Mouse (Mus musculus): ENCODE results near the gene Lrrc75b. TPM values are rescaled to one million over a fixed set of nuclear protein-coding genes. Genes with fewer than 3 reads are reported as not detected.
"Not testable (repeated sequence)": the region's sequence is repeated elsewhere in the genome, so short reads cannot be mapped to it uniquely, and the experiment has no call there.

The Lrrc75b gene
- polyA plus RNA-seq, 1 experiment from 2014 or later: 0.50 TPM

DNA sequence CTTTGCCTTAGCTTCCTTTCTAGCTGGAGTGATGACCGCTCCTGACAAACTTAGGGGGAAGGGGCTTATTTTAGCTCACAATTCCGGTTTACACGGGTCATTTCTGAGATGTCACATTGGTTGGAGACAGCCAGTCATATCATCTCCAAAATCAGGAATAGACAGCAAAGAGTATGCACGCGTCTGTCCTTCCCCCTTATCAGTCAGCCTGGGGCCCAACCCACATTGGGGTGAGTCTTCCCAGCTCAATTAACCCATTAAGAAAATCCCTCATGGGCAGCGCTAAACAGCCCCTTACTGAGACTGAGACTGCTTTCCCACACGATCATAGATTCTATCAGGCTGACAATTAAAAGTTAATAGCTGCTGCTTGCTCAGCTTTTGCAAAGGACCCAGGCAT lies 45.8 kb downstream of the Lrrc75b start:
- Histone ChIP-seq H3K4me2 (no peak overlapping the region; the same call in 1 of the 2 replicates), H3K27ac (ENCODE audit: low read depth) (no peak overlapping the region), H3K9me3 (ENCODE audit: low read depth, low read length) (no peaks in the 10 kb centered on the region), H3K27me3 (ENCODE audit: insufficient read depth, low read length) (no peaks in the 10 kb centered on the region), H3K4me3 (ENCODE audit: low read depth, low read length) (no peak overlapping the region), H3K9ac (no peak overlapping the region), H3K36me3 (ENCODE audit: insufficient read depth) (peaks cover 30% of the 10 kb centered on the region), H3K4me1 (ENCODE audit: insufficient read depth) (0 out of 2 replicates have a peak, but pooled peaks cover 6% of the 10 kb centered on the region)
- DNase-seq (no peak), ATAC-seq (ENCODE audit: insufficient read depth) (no peak)
- 61% methylated on average over 7 of the region's 7 CpGs for WGBS
- no peak for TF ChIP-seq CTCF (IDR thresholded peaks at IDR 0.05; ENCODE audit: low read depth)

DNA sequence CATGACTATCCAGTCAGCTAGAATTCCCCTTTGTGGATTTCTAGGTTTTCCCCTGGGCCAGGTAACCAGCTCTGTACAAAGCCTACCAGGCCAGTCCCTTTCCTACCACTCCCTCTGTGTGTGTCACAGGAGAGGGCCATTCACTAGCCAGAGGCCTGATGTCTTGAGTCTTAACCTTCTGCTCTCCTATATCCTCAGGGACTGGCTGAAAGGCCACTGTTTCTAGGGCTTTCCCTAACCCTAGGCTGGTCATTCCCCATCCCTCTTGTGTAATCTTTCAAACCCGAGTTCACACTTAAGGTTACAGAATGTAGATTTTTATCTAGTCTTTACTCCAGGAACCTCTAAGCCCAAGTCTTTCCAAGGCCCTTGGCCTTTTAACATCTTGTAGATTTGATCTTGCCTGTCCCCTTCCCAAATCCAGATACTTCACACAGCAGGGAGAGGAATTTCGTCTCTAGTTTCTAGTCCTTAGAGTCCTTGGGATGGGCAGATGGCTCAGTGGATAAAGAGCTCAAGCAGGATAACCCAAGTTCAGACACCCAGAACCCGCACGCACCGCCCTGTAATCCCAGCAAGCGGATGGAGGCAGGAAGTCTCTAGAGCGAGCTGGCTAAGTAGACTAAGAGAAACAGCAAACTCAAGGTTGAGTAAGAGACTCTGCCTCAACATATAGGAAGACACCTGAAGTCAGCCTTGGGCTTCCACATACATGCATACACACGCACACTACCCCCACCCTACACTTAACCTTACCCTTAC lies 46.6 kb downstream of the Lrrc75b start:
- Histone ChIP-seq H3K36me3 (ENCODE audit: insufficient read depth) (peaks cover 35% of the 10 kb centered on the region), H3K9ac (no peak overlapping the region), H3K27me3 (ENCODE audit: insufficient read depth, low read length) (no peaks in the 10 kb centered on the region), H3K9me3 (ENCODE audit: low read depth, low read length) (no peaks in the 10 kb centered on the region), H3K4me1 (ENCODE audit: insufficient read depth) (no peaks in the 10 kb centered on the region), H3K27ac (ENCODE audit: low read depth) (no peak overlapping the region), H3K4me2 (no peak overlapping the region), H3K4me3 (ENCODE audit: low read depth, low read length) (no peak overlapping the region)
- no peak for TF ChIP-seq CTCF (IDR thresholded peaks at IDR 0.05; ENCODE audit: low read depth)
- 88% methylated on average over 8 of the region's 8 CpGs for WGBS
- ATAC-seq (ENCODE audit: insufficient read depth) (no peak), DNase-seq (no peak)

DNA sequence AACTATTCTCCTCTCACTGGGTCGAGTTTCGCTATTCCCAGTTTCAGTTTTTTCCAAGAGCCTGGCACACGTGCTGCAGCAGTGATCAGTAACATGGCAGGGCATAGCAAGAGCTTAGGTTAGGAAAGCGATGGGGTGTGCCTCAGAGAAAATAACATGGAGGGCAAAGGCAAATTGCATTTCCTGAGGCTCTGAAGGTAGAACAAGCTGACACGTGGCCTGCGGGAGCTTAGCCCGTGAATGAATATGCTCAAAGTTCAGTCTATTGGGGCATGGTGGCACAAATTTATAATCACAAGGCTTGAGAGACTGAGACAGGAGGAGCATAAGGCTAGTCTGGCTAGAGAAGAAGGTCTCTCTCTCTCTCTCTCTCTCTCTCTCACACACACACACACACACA lies 47.3 kb downstream of the Lrrc75b start:
- TF ChIP-seq CTCF (IDR thresholded peaks at IDR 0.05; ENCODE audit: low read depth): no peak
- ATAC-seq (ENCODE audit: insufficient read depth) (no peak), DNase-seq (no peak)
- Histone ChIP-seq H3K4me3 (ENCODE audit: low read depth, low read length) (no peak overlapping the region), H3K9me3 (ENCODE audit: low read depth, low read length) (no peaks in the 10 kb centered on the region), H3K4me1 (ENCODE audit: insufficient read depth) (no peaks in the 10 kb centered on the region), H3K4me2 (no peak overlapping the region), H3K36me3 (ENCODE audit: insufficient read depth) (peaks cover 42% of the 10 kb centered on the region), H3K27ac (ENCODE audit: low read depth) (no peak overlapping the region), H3K9ac (no peak overlapping the region), H3K27me3 (ENCODE audit: insufficient read depth, low read length) (no peaks in the 10 kb centered on the region)
- 81% methylated on average over 7 of the region's 7 CpGs for WGBS

DNA sequence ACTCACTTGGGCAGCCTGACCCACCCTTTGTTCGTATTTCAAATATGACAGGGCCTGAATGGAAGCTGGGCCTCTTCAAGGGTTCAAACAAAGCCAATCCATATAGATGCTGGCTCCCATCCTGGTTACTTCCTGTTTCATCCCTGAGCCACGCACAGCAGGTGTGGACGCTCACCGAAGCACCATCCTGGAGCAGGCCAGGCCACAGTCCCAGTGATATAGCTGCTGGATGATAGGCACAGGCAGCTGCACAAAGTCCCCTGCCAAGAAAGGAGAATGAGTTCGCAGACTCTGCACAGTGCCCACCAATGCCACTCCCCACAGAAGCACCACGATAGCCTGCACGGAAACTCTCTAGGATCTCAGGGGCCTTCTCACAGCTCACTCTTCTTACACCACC lies 48.2 kb downstream of the Lrrc75b start:
- Histone ChIP-seq H3K4me1 (ENCODE audit: insufficient read depth) (no peaks in the 10 kb centered on the region), H3K36me3 (ENCODE audit: insufficient read depth) (peaks cover 51% of the 10 kb centered on the region), H3K9ac (no peak overlapping the region), H3K4me2 (no peak overlapping the region), H3K27ac (ENCODE audit: low read depth) (no peak overlapping the region), H3K4me3 (ENCODE audit: low read depth, low read length) (no peak overlapping the region), H3K27me3 (ENCODE audit: insufficient read depth, low read length) (no peaks in the 10 kb centered on the region), H3K9me3 (ENCODE audit: low read depth, low read length) (no peaks in the 10 kb centered on the region)
- ATAC-seq (ENCODE audit: insufficient read depth) (no peak), DNase-seq (no peak)
- WGBS: 88% methylated on average over 7 of the region's 7 CpGs
- no peak for TF ChIP-seq CTCF (IDR thresholded peaks at IDR 0.05; ENCODE audit: low read depth)

- Histone ChIP-seq H3K27ac (ENCODE audit: low read depth) (no peak overlapping the region), H3K9ac (no peak overlapping the region), H3K4me1 (ENCODE audit: insufficient read depth) (no peaks in the 10 kb centered on the region), H3K4me2 (no peak overlapping the region), H3K36me3 (ENCODE audit: insufficient read depth) (peaks cover 57% of the 10 kb centered on the region), H3K27me3 (ENCODE audit: insufficient read depth, low read length) (no peaks in the 10 kb centered on the region), H3K4me3 (ENCODE audit: low read depth, low read length) (no peak overlapping the region), H3K9me3 (ENCODE audit: low read depth, low read length) (no peaks in the 10 kb centered on the region)
- DNase-seq (no peak), ATAC-seq (ENCODE audit: insufficient read depth) (no peak)
- no peak for TF ChIP-seq CTCF (IDR thresholded peaks at IDR 0.05; ENCODE audit: low read depth)
- WGBS: 87% methylated on average over 9 of the region's 9 CpGs
These were observed 49.1 kb downstream of the Lrrc75b start for GRCm38 (mm10) chr10:75511060-75511459.

DNA sequence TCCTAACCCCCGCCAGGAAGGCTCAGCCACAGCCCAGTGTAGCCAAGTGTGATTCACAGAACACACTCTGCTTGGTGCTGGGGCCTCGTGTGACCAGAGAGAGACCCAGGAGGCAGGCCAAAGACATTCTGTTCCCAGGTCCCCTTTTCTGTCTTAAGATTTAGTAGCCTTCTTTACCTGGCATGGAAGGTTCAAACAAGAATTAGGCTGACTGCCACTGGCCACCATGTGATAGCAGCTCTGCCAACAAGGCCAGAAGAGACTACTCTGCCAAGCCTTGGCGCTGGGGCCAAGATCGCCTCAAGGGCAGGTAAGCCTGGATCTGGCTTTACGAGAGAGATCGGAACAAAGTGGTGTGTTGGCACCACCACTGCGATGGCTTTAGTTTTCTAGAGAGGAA lies 49.7 kb downstream of the Lrrc75b start:
- Histone ChIP-seq H3K27me3 (ENCODE audit: insufficient read depth, low read length) (no peaks in the 10 kb centered on the region), H3K27ac (ENCODE audit: low read depth) (no peak overlapping the region), H3K4me2 (no peak overlapping the region), H3K4me1 (ENCODE audit: insufficient read depth) (no peaks in the 10 kb centered on the region), H3K9me3 (ENCODE audit: low read depth, low read length) (no peaks in the 10 kb centered on the region), H3K36me3 (ENCODE audit: insufficient read depth) (peaks cover 57% of the 10 kb centered on the region), H3K9ac (no peak overlapping the region), H3K4me3 (ENCODE audit: low read depth, low read length) (no peak overlapping the region)
- TF ChIP-seq CTCF (IDR thresholded peaks at IDR 0.05; ENCODE audit: low read depth): no peak
- DNase-seq: no peak
- no peak for ATAC-seq (ENCODE audit: insufficient read depth)
- WGBS: 96% methylated on average over 7 of the region's 7 CpGs

DNA sequence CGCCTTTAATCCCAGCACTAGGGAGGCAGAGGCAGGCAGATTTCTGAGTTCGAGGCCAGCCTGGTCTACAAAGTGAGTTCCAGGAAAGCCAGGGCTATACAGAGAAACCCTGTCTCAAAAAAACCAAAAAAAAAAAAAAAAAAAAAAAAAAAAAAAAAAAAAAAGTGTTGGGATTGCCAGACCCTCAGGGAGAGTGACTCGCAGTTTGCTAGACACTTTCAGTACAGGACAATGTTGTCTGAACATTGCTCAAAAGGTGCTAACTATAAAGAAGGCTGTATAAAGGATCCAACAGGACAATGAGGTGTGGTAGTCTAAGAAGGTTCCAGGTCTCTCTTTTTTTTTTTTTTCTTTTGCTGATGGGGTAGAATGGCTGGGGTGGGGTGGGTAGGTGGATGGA lies 54.2 kb downstream of the Lrrc75b start:
- not testable (repeated sequence) for ATAC-seq (ENCODE audit: insufficient read depth); H3K27me3 ChIP-seq (ENCODE audit: insufficient read depth, low read length); H3K4me3 ChIP-seq (ENCODE audit: low read depth, low read length); H3K27ac ChIP-seq (ENCODE audit: low read depth); H3K9ac ChIP-seq; H3K4me1 ChIP-seq (ENCODE audit: insufficient read depth); H3K4me2 ChIP-seq; DNase-seq; H3K9me3 ChIP-seq (ENCODE audit: low read depth, low read length)
- peaks cover 46% of the 10 kb centered on the region for H3K36me3 ChIP-seq (ENCODE audit: insufficient read depth)
- 92% methylated on average over 3 of the region's 3 CpGs for WGBS

Measured in lung, embryonic 14.5 days (tissue).